Mouse (Mus musculus): ENCODE data around the gene Hist1h2an.
"Not testable (repeated sequence)": the region's sequence is repeated elsewhere in the genome, so short reads cannot be mapped to it uniquely, and the experiment has no call there.

The Hist1h2an gene

GRCm38 (mm10) chr13:21782361-21783254, 4.4 kb downstream of the Hist1h2an start:
- not testable (repeated sequence) for DNase-seq

GRCm38 (mm10) chr13:21781639-21782038, 5.4 kb downstream of the Hist1h2an start:
- no peak for DNase-seq

- no peak for DNase-seq
Measured at GRCm38 (mm10) chr13:21781021-21781555, 5.9 kb downstream of the Hist1h2an start.

- DNase-seq: peak in 1 of 2 experiments; percentile 20
Measured at GRCm38 (mm10) chr13:21779767-21780731, 7.0 kb downstream of the Hist1h2an start, which contains the start of gene Hist1h1b. Gene Hist1h1b (minus strand): TSS chr13:21780625.

GRCm38 (mm10) chr13:21778814-21779766, 7.9 kb downstream of the Hist1h2an start:
- DNase-seq: peak; percentile 29 to 53

GRCm38 (mm10) chr13:21755707-21756106, 31.3 kb downstream of the Hist1h2an start:
- no peak for DNase-seq

- not testable (repeated sequence) for DNase-seq
Measured at GRCm38 (mm10) chr13:21754294-21755001, 32.6 kb downstream of the Hist1h2an start.

GRCm38 (mm10) chr13:21753524-21754285, 33.3 kb downstream of the Hist1h2an start, which contains the start of the genes Hist1h2ak and Hist1h2bn:
Gene Hist1h2ak (minus strand): TSS chr13:21753827.
Gene Hist1h2bn (plus strand): TSS chr13:21754123.
- peak; percentile 18 to 59 for DNase-seq

- DNase-seq: no peak
Measured at GRCm38 (mm10) chr13:21753051-21753523, 33.9 kb downstream of the Hist1h2an start.

GRCm38 (mm10) chr13:21752356-21752755, 34.7 kb downstream of the Hist1h2an start:
- no peak for DNase-seq

GRCm38 (mm10) chr13:21751827-21752226, 35.2 kb downstream of the Hist1h2an start:
- DNase-seq: no peak

- DNase-seq: no peak
Measured at GRCm38 (mm10) chr13:21751417-21751816, 35.6 kb downstream of the Hist1h2an start.

- DNase-seq: peak; percentile 78 to 84
Measured at GRCm38 (mm10) chr13:21750159-21751017, 36.6 kb downstream of the Hist1h2an start, which contains the start of gene Hist1h4k. Gene Hist1h4k (minus strand): TSS chr13:21750505.

- DNase-seq: no peak
Measured at GRCm38 (mm10) chr13:21749387-21750158, 37.4 kb downstream of the Hist1h2an start.

GRCm38 (mm10) chr13:21745006-21745405, 42.0 kb downstream of the Hist1h2an start:
- no peak for DNase-seq
